Mouse (Mus musculus) right cerebral cortex, postnatal 4 days (tissue): ENCODE measurements at regions not wholly inside any gene's neighbourhood (a gene's known extent, or its start where the extent isn't known, plus 50 kb on each side); places are given as distances from the start of the nearest gene placed in this dataset.
A peak's percentile ranks its signal among the peaks of the same experiment; 100 is the strongest.

ENCODE experiments used
- DNase-seq: peaks from one replicate; pipeline ENCODE4 v3.0.0-alpha.2; 2022

- DNase-seq = no peak
Observed at GRCm38 (mm10) chr1:29595003-29595402, 815.0 kb upstream of the Gm597 start.

- DNase-seq = peak; percentile 3
Observed at GRCm38 (mm10) chr1:29587810-29588209, 807.8 kb upstream of the Gm597 start.
